Mouse (Mus musculus) MEL (cell line): ENCODE results near the gene H2afj. TPM values are rescaled to one million over a fixed set of nuclear protein-coding genes. Genes with fewer than 3 reads are reported as not detected.

Experiments used
- DNase-seq: peaks from one replicate; pipeline ENCODE4 v3.0.0; 2011; ENCODE audit warnings: low read depth, low spot score
- H3K27ac ChIP-seq: 2 replicates; pipeline ENCODE4 v1.5.1; 2012; ENCODE audit warnings: low read depth, mild to moderate bottlenecking, control low read depth, low read length, moderate library complexity; ENCODE audit not compliant: control insufficient read depth
- H3K27me3 ChIP-seq, 2 experiments: fragments of 150-350 bp in 1 of 2; sonication (generic) in 1 of 2; 2 replicates each; pipeline ENCODE4 v1.6.1; 2012; ENCODE audit warnings: low read length in 2 of 2, mild to moderate bottlenecking in 2 of 2, improper control_type of control experiment in 1 of 2, moderate library complexity in 1 of 2; ENCODE audit not compliant: insufficient read depth in 2 of 2, control insufficient read depth in 1 of 2
- H3K36me3 ChIP-seq, 2 experiments: 2 replicates each; pipeline ENCODE4 v1.6.1; 2012 to 2014; ENCODE audit warnings: low read length in 2 of 2, improper control_type of control experiment in 1 of 2, inconsistent platforms in 1 of 2, mild to moderate bottlenecking in 1 of 2; ENCODE audit not compliant: insufficient read depth in 2 of 2, control insufficient read depth in 1 of 2
- H3K4me1 ChIP-seq, 2 experiments: fragments of 150-350 bp in 1 of 2; sonication (generic) in 1 of 2; 2 replicates each; pipeline ENCODE4 v1.6.1; 2012; ENCODE audit warnings: low read length in 2 of 2, improper control_type of control experiment in 1 of 2, mild to moderate bottlenecking in 1 of 2; ENCODE audit not compliant: insufficient read depth in 2 of 2, control insufficient read depth in 1 of 2
- H3K4me3 ChIP-seq, 2 experiments: fragments of 150-350 bp in 1 of 2; sonication (generic) in 1 of 2; 2 replicates each; pipeline ENCODE4 v1.5.1; 2012; ENCODE audit warnings: low read depth in 2 of 2, low read length in 2 of 2, mild to moderate bottlenecking in 2 of 2, moderate library complexity in 2 of 2, control low read depth in 1 of 2, improper control_type of control experiment in 1 of 2; ENCODE audit not compliant: control insufficient read depth in 1 of 2, insufficient read depth in 1 of 2
- H3K79me2 ChIP-seq: 2 replicates; pipeline ENCODE4 v1.6.1; 2012; ENCODE audit warnings: mild to moderate bottlenecking, low read length, moderate library complexity; ENCODE audit not compliant: control insufficient read depth, poor library complexity, insufficient read depth
- H3K9ac ChIP-seq: 2 replicates; pipeline ENCODE4 v1.6.1; 2012; ENCODE audit warnings: low read depth, mild to moderate bottlenecking, control low read depth, low read length, moderate library complexity; ENCODE audit not compliant: control insufficient read depth, poor library complexity, severe bottlenecking
- H3K9me3 ChIP-seq: fragments of 150-350 bp; sonication (generic); replicated peaks from 2 replicates; pipeline ENCODE4 v1.6.1; 2012; ENCODE audit warnings: mild to moderate bottlenecking, low read length, improper control_type of control experiment, moderate library complexity; ENCODE audit not compliant: insufficient read depth
- CHD1 ChIP-seq: IDR thresholded peaks from 2 replicates; pipeline ENCODE4 v1.6.1; 2012; ENCODE audit warnings: low read depth, mild to moderate bottlenecking, inconsistent platforms, low read length, improper control_type of control experiment
- CHD2 ChIP-seq: IDR thresholded peaks from 2 replicates; pipeline ENCODE4 v1.6.1; 2011; ENCODE audit warnings: low read length, improper control_type of control experiment
- CTCF ChIP-seq, 3 experiments: IDR thresholded peaks in 2 of 3; conservative IDR thresholded peaks in 1 of 3; 2 replicates each; pipeline ENCODE4 v1.5.1; 2011 to 2012; ENCODE audit warnings: low read length in 3 of 3, low read depth in 2 of 3, mild to moderate bottlenecking in 2 of 3, improper control_type of control experiment in 1 of 3, inconsistent platforms in 1 of 3, mixed read lengths in 1 of 3, moderate library complexity in 1 of 3; ENCODE audit not compliant: control insufficient read depth in 1 of 3, insufficient read depth in 1 of 3, poor library complexity in 1 of 3, severe bottlenecking in 1 of 3
- ETS1 ChIP-seq: IDR thresholded peaks from 2 replicates; pipeline ENCODE4 v1.6.1; 2012; ENCODE audit warnings: low read depth, mild to moderate bottlenecking, inconsistent platforms, low read length, improper control_type of control experiment, moderate library complexity
- GABPA ChIP-seq: IDR thresholded peaks from 2 replicates; pipeline ENCODE4 v1.6.1; 2012; ENCODE audit warnings: low read depth, mild to moderate bottlenecking, inconsistent platforms, low read length, improper control_type of control experiment, moderate library complexity
- JUND ChIP-seq: IDR thresholded peaks from 2 replicates; pipeline ENCODE4 v1.6.1; 2011; ENCODE audit warnings: low read depth, mild to moderate bottlenecking, improper control_type of control experiment, low read length
- KAT2A ChIP-seq: conservative IDR thresholded peaks from 2 replicates; pipeline ENCODE4 v1.6.1; 2012; ENCODE audit warnings: low read depth, low read length, improper control_type of control experiment, inconsistent platforms
- MAFK ChIP-seq: IDR thresholded peaks from 2 replicates; pipeline ENCODE4 v1.6.1; 2011; ENCODE audit warnings: low read depth, mild to moderate bottlenecking, low read length, improper control_type of control experiment, borderline replicate concordance
- MAX ChIP-seq: IDR thresholded peaks from 2 replicates; pipeline ENCODE4 v1.6.1; 2011; ENCODE audit warnings: low read length, improper control_type of control experiment
- MAZ ChIP-seq: IDR thresholded peaks from 2 replicates; pipeline ENCODE4 v1.6.1; 2012; ENCODE audit warnings: low read depth, mild to moderate bottlenecking, inconsistent platforms, low read length, improper control_type of control experiment
- MXI1 ChIP-seq: IDR thresholded peaks from 2 replicates; pipeline ENCODE4 v1.6.1; 2011; ENCODE audit warnings: mild to moderate bottlenecking, low read depth, low read length, improper control_type of control experiment
- MYC ChIP-seq: IDR thresholded peaks from 2 replicates; pipeline ENCODE4 v1.6.1; 2011; ENCODE audit warnings: low read depth, mild to moderate bottlenecking, low read length, improper control_type of control experiment, moderate library complexity
- NELFE ChIP-seq: IDR thresholded peaks from 2 replicates; pipeline ENCODE4 v1.6.1; 2011; ENCODE audit warnings: low read depth, low read length, improper control_type of control experiment
- NRF1 ChIP-seq: IDR thresholded peaks from 2 replicates; pipeline ENCODE4 v1.6.1; 2014; ENCODE audit warnings: low read depth, mild to moderate bottlenecking, inconsistent platforms, low read length, improper control_type of control experiment, moderate library complexity; ENCODE audit not compliant: poor library complexity, insufficient read depth, severe bottlenecking
- SIN3A ChIP-seq: IDR thresholded peaks from 2 replicates; pipeline ENCODE4 v1.6.1; 2012; ENCODE audit warnings: low read length, improper control_type of control experiment, inconsistent platforms
- TBP ChIP-seq: IDR thresholded peaks from 2 replicates; pipeline ENCODE4 v1.8.0; 2011; ENCODE audit warnings: low read depth, low read length, improper control_type of control experiment
- TCF12 ChIP-seq: IDR thresholded peaks from 2 replicates; pipeline ENCODE4 v1.6.1; 2014; ENCODE audit warnings: low read depth, mild to moderate bottlenecking, inconsistent platforms, low read length, improper control_type of control experiment, moderate library complexity
- UBTF ChIP-seq: IDR thresholded peaks from 2 replicates; pipeline ENCODE4 v1.6.1; 2012; ENCODE audit warnings: low read depth, mild to moderate bottlenecking, inconsistent platforms, low read length, improper control_type of control experiment, moderate library complexity, borderline replicate concordance; ENCODE audit not compliant: insufficient read depth
- USF1 ChIP-seq: IDR thresholded peaks from 2 replicates; pipeline ENCODE4 v1.6.1; 2014; ENCODE audit warnings: low read depth, mild to moderate bottlenecking, inconsistent platforms, low read length, improper control_type of control experiment, moderate library complexity
- ZKSCAN1 ChIP-seq: IDR thresholded peaks from 2 replicates; pipeline ENCODE4 v1.6.1; 2012; ENCODE audit warnings: low read depth, mild to moderate bottlenecking, inconsistent platforms, low read length, improper control_type of control experiment, moderate library complexity
- ZMIZ1 ChIP-seq: IDR thresholded peaks from 2 replicates; pipeline ENCODE4 v1.6.1; 2012; ENCODE audit warnings: low read depth, mild to moderate bottlenecking, inconsistent platforms, low read length, improper control_type of control experiment, moderate library complexity
- polyA plus RNA-seq, 2 experiments: library from polyadenylated mRNA; stranded (reverse) in 1 of 2; unstranded in 1 of 2; fragments of >175 nt in 1 of 2; fragments of >200 nt in 1 of 2; gene quantifications; 2 replicates each; pipeline versions ENCODE4 v1.2.1 to v1.2.4; 2012; ENCODE audit warnings: low replicate concordance in 2 of 2, low read depth in 1 of 2; ENCODE audit not compliant: insufficient read length in 2 of 2, insufficient read depth in 1 of 2, missing spikeins in 1 of 2
- total RNA-seq: library from RNA; depleted of rRNA; stranded (reverse); fragments of 300-350 nt; gene quantifications from 2 replicates; pipeline ENCODE4 v1.2.3, GENCODE M21; 2012

Gene H2afj
- total and polyA plus RNA-seq, 3 experiments, result 111 to 176 TPM; not detected in 1

GRCm38 (mm10) chr6:136776392-136776791, 31.7 kb upstream of the H2afj start:
- no peaks in the 10 kb centered on the region for H3K9me3 ChIP-seq
- DNase-seq, result no peak
- H3K79me2 ChIP-seq, result no peaks in the 10 kb centered on the region
- no peak for TF ChIP-seq MXI1
- TF ChIP-seq NELFE, result no peak
- no peak for TF ChIP-seq ETS1
- TF ChIP-seq GABPA, result no peak
- TF ChIP-seq NRF1, result no peak
- TF ChIP-seq SIN3A, result no peak
- TF ChIP-seq USF1, result no peak
- no peak overlapping the region for H3K9ac ChIP-seq
- no peaks in the 10 kb centered on the region for H3K27me3 ChIP-seq
- H3K4me1 ChIP-seq, result no peaks in the 10 kb centered on the region
- no peak overlapping the region for H3K27ac ChIP-seq
- no peaks in the 10 kb centered on the region for H3K36me3 ChIP-seq
- no peak overlapping the region for H3K4me3 ChIP-seq

GRCm38 (mm10) chr6:136781377-136781986, 26.6 kb upstream of the H2afj start, which contains the start of gene Gucy2c:
Gene Gucy2c (minus strand): TSS chr6:136781765.
- Histone ChIP-seq H3K9ac (no peak within 1 kb of the TSS), H3K4me1 (no peaks in the 10 kb centered on the region), H3K9me3 (no peaks in the 10 kb centered on the region), H3K36me3 (no peaks in the 10 kb centered on the region), H3K79me2 (no peaks in the 10 kb centered on the region), H3K27ac (no peak within 1 kb of the TSS), H3K4me3 (no peak within 1 kb of the TSS), H3K27me3 (no peaks in the 10 kb centered on the region)
- TF ChIP-seq MAX (no peak), JUND (no peak), NELFE (no peak), TCF12 (no peak), GABPA (no peak), CHD1 (no peak), CTCF (IDR thresholded peaks at IDR 0.05 in 2 of 3, conservative IDR thresholded peaks at IDR 0.05 in 1 of 3; ENCODE audit: control insufficient read depth in 1 of 3, insufficient read depth in 1 of 3, low read depth in 2 of 3, low read length in 3 of 3, poor library complexity in 1 of 3, severe bottlenecking in 1 of 3) (no peak), TBP (no peak), MXI1 (no peak), UBTF (no peak), CHD2 (no peak), MAFK (no peak), ZKSCAN1 (no peak), NRF1 (no peak), KAT2A (no peak), MAZ (no peak), SIN3A (no peak), ZMIZ1 (no peak), MYC (no peak)
- no peak for DNase-seq
